Mouse (Mus musculus): ENCODE measurements around the gene Ptgs1.

GRCm38 (mm10) chr2:36278760-36279159 is 48.5 kb downstream of the Ptgs1 start:
- TF ChIP-seq FLI1 (IDR thresholded peaks at IDR 0.05; ENCODE audit: low read length), result no peak
- TF ChIP-seq GATA1 (IDR thresholded peaks at IDR 0.05; ENCODE audit: borderline replicate concordance, low read length), result no peak

Measured in megakaryocyte, embryonic 14.5 days (primary cell).